Mouse (Mus musculus) ES-E14 (cell line): Measurements from ENCODE around the gene Pcolce.

ENCODE experiments used
- CHD2 ChIP-seq: IDR thresholded peaks from 2 replicates; pipeline ENCODE4 v1.6.1; 2014; ENCODE audit warnings: mild to moderate bottlenecking, low read depth, low read length, inconsistent platforms
- HCFC1 ChIP-seq: IDR thresholded peaks from 2 replicates; pipeline ENCODE4 v1.6.1; 2012; ENCODE audit warnings: low read length, inconsistent platforms, borderline replicate concordance; ENCODE audit not compliant: insufficient read depth
- ZNF384 ChIP-seq: IDR thresholded peaks from 2 replicates; pipeline ENCODE4 v1.6.1; 2012; ENCODE audit warnings: low read depth, low read length, inconsistent platforms

DNA sequence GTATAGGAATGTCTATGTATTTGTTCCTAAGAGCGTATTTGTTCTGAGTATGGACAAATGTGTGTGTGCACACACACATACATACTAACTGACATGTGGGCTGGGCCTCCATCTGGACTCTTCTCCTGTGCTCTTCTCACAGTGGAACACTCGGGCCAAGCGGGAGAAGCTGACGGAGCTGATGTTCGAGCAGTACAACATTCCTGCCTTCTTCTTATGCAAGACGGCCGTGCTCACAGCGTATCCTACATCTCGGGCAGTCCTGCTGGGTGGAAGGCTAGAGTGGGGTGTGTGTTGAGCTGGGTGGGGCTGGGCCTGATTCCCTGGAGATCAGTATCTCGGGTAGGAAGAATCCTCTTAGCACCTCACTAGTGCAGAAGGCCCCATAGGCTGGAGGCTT lies 50.6 kb downstream of the Pcolce start:
- TF ChIP-seq CHD2 (no peak), ZNF384 (no peak), HCFC1 (no peak)
